Mouse (Mus musculus) cerebellum, postnatal 36 days (tissue): ENCODE results near the gene Dpp6.

Source experiments
- DNase-seq, 2 experiments: peaks; one replicate each; pipeline ENCODE4 v3.0.0; 2021 to 2022; ENCODE audit warnings: mixed read lengths in 2 of 2

Gene Dpp6

GRCm38 (mm10) chr5:27066837-27067236 lies 249.8 kb downstream of the Dpp6 start:
- peak; percentile 44 to 52 for DNase-seq

- peak; percentile 70 to 80 for DNase-seq
Observed at GRCm38 (mm10) chr5:27075131-27075591, 258.2 kb downstream of the Dpp6 start.

DNA sequence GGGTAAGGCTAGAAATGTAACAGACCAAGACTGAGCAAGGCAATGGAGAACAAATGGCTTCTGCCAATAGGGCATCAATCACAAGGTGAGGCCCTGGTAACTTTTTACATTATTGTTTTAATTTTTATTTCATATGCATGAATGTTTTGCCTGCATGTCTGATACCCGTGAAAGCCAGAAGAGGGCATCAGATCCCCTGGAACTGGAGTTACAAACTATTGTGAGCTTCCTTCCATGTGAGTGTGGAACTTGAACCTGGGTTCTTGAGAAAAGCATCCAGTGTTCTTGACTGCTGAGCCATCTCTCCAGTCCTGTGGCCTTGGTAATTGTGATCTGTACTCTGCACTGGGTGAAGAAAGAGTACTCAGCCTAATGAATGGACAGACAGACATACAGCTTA lies 259.0 kb downstream of the Dpp6 start:
- DNase-seq, result peak in 1 of 2 experiments; percentile 34

- DNase-seq, result no peak
Observed at GRCm38 (mm10) chr5:27077821-27078220, 260.8 kb downstream of the Dpp6 start.

DNA sequence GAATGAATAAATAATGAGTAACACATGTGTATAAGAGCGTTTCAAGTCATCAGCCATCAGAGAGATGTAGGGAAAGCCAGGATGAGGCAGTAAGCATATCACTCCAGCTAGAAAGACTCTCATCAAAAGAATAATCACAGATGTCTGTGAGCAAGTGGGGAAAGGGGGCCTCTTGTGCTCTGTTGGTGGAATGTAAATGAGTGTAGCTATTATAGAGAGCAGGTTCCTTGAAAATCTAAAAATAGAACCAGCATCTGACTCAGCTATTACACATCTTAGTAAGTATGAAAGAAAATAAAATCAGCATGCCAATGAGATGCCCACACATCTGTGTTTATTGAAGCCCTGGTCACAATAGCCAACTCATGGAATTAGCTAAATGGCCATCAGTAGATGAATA lies 264.3 kb downstream of the Dpp6 start:
- no peak for DNase-seq

GRCm38 (mm10) chr5:27083762-27084161 lies 266.8 kb downstream of the Dpp6 start:
- DNase-seq, result no peak

DNA sequence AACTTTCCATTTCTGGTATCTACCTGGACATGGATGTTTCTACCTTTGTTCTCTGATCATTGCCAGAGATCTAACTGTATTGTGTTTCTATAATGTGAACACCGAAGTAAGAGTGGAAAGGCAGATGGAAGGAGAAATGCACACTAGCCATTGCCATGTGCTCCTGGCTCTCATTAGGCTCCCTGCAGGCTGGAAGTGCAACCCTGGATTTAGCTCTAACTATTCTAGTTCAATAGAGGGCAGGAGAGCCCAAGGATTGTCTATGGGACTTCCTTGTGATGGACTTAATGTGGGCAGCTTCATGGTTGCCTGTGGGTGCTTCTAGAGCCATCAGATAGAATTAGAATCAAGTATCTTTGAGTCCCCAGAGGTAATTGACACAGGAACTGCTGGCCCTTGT lies 291.2 kb downstream of the Dpp6 start:
- peak; percentile 49 for DNase-seq

GRCm38 (mm10) chr5:27122479-27122878 lies 305.5 kb downstream of the Dpp6 start:
- no peak for DNase-seq

DNA sequence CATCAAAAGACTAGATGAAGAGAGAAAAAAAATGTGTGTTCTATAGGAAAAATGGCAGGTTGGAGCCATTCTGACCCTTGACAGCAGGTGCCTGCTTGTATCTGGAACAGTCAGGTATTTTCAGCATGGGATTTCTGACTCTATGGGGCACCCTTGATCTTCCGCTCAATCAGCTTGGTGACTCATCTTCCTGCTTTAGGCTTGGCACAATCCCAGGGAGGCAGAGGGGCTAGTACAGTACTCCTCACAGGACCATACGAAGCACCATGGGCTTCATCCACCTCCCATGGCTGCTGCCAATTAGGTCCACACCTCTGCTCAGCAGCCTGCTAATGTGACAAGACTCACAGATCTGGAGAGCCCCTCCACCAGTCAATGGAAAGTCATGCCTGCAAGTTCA lies 305.9 kb downstream of the Dpp6 start:
- peak; percentile 62 to 71 for DNase-seq

DNA sequence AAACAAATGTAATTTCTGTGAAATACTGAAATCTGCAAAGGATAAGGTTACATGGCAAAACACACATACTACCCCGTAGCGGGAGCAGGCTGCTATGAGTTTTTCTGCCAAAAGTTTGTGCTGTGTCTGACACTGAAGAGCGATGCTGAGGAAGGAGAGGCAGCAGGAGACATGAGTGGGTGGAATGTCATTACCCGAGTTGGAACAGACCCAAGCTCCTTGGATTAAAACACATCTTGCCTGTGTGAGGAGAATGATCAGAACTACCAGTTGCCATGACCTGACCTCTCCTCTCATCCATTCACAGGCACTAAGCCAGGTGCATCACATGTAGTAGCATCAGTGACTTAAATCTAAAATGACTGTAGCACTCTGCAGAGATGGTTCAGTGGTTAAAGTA lies 309.0 kb downstream of the Dpp6 start:
- DNase-seq, result peak; percentile 64 to 73

DNA sequence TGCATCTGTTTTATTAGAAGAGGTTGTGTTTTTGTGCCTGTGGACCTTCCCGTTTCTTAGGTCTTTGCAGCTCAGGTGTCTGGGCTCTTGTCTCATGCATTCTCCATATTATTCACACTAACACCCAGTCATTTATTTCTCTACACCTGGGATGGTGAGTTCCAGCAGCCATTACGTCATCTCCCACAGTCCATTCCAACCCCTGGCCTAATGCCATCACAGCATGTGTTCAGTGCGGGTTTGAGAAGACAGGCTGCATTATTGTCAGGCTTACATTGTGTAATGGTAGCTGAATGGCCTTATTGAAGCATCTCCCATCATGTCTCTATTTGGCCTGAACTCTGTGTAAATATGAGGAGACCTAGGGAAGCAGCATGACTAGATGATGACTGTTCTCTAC lies 316.2 kb downstream of the Dpp6 start:
- DNase-seq, result peak; percentile 79 to 80

DNA sequence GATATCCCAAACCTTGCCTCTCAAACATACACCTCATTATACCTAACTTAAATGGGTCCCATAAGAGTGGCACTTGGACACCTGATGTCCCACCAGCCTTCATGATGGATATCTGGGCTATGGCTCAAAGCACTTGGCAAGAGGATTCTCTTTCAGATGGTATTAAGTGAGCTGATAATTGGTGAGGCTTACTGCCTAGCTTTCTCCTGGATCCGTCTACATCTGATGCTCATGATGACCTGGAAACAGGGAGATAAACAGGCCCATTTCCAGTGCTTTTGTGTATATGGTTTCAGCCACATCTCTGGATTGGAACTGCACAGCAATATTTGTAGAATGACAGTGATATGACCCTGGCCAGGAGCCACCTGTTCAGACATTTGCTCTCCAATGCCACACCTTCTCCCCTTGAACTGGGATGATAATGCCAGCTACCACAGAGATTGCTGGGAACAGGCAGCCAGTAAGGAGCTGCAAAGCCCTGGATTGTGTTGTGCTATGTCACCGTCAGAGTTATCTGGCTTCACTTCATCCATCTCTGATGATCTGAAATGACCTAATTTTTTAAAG lies 317.5 kb downstream of the Dpp6 start:
- peak in 1 of 2 experiments; percentile 37 for DNase-seq

- DNase-seq, result no peak
Observed at GRCm38 (mm10) chr5:27147397-27147945, 330.5 kb downstream of the Dpp6 start.

- no peak for DNase-seq
Observed at GRCm38 (mm10) chr5:27151017-27151416, 334.0 kb downstream of the Dpp6 start.

GRCm38 (mm10) chr5:27155671-27156070 lies 338.7 kb downstream of the Dpp6 start:
- DNase-seq, result no peak

DNA sequence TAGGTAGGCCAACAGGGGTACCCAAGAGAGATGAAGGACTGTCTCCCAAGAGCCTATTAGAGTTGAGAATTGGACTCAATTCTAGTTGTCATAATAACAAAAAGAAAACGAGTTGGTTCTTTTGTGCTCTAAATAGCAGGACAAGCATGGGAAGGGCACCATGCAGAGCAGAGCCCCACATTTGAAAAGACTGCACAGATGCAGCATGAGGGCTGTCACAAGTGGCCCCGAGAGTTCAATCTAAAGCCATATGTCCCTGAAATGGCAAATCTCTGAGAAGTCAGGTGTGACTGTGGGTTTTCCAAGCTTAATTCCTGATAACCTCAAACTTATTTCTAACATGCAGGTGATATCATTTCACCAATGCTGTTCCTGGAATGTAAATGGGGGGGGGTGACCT lies 339.4 kb downstream of the Dpp6 start:
- DNase-seq, result peak; percentile 34 to 36

- DNase-seq, result peak; percentile 33 to 43
Observed at GRCm38 (mm10) chr5:27161122-27161645, 344.2 kb downstream of the Dpp6 start.

DNA sequence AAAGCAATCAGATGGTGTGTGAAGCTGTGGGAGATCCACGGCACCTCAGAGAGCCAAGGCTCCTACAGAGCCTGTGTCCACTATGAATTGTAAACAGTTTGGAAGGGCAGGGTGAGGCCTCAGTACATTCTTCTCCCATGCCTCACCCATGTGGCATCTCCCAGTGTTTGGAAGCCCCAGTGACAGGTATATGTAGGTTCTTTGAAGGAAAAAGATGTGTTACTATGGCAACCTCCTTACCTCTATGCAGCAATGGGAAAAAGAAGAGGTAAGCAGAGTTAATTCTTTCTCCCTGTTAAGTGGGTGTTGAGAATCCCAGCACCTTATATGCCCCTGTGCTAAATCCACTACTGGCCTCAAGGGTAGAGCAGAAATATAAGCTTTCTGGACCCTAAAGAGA lies 351.5 kb downstream of the Dpp6 start:
- no peak for DNase-seq

- no peak for DNase-seq
Observed at GRCm38 (mm10) chr5:27184963-27185362, 368.0 kb downstream of the Dpp6 start.

GRCm38 (mm10) chr5:27191242-27191969 lies 374.4 kb downstream of the Dpp6 start:
- DNase-seq, result no peak

DNA sequence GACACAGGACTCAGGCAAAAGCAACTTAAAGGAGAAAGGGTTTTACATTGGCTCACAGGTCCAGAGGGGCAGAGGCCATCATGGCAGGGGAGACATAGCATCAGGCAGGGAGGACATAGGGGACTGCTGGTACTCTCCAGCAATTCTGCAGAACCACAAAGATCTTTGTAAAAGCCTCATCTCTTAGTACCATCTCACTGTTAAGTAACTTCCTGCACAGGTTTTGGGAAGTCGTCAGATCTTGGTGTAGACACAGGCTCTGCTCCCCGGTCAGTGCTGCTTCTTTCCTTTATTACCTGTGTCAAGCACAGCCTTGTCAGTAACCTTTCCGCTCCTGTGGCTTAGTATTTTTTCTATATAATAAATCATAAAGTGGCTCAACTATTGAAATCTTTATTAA lies 377.2 kb downstream of the Dpp6 start:
- DNase-seq, result no peak

GRCm38 (mm10) chr5:27194975-27195374 lies 378.0 kb downstream of the Dpp6 start:
- DNase-seq, result no peak

GRCm38 (mm10) chr5:27200581-27201341 lies 383.8 kb downstream of the Dpp6 start:
- peak in 1 of 2 experiments; percentile 11 for DNase-seq
